Mouse (Mus musculus): ENCODE results near the gene Gm17606.
A peak's percentile ranks its signal among the peaks of the same experiment; 100 is the strongest.
"Not testable (repeated sequence)": the region's sequence is repeated elsewhere in the genome, so short reads cannot be mapped to it uniquely, and the experiment has no call there.

Gm17606 gene

DNA sequence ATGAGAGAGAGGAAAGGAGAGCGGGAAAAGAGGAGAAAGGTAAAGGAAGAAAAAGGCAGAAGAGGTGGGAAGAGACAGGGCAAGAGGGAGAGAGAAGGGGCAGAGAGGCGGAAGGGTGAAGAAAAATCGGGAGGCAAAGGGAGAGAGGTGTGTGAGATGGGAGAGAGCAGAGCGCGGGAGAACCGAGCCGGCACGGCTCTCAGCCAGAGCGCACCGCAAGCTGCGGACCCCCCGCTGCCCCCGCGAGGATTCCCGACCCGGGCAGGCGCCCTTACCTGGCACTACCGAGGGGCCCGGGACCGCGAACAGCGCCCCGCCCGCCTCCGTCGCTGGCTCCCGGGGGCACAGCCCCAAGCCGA is at the start of gene Gm17606:
Gm17606 (plus strand) TSS at position 7 of the 359 bp plus-strand sequence.
- no peak for DNase-seq

DNA sequence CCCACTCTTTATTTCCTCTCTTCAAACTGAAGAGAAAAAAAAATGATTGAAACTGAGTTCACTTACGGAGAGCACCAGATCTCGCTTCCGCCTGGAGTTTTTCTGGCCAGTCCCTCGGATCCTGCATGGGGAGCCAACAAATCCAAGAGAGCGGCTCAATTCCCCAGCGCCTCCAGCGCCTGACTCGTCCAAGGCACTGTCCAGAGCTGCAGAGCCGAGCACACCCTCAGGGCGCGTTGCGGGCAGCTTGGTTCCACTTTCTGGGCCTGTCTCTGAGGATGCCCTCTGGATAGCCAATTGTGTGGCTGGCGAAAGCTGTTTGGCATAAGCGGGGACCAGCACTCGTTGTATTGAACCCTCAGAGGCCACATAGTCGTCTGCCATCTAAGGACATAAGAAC is 49.7 kb upstream of the Gm17606 start:
- no peak for DNase-seq

DNA sequence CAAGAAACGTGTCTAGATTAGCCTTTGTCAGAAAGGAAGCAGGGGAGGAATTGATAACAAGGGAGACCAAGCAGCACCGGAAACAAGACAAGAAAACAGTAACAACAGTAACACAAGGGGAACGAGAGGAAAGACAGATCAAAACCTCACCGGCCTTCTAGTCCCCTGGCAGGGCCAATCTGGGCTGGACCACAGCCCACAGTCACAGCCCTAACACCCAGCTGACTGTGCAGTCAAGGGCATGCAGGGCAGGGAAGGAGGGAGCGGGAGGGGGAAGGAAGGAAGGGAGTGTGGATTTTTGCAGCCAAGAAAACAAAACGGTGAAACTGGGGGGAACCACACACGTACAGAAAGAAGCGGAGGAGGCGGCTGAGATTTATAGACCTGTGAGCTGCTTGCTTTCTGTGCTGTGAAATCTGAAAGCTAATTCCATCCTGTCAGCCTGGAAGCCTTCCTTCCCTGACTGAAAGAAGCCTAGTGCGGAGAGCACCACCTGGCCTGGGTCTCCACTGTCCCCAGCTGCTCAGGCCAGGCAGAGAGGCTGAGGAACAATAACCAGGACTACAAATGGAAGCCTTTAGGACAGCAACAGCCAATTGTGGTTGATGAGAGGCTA is 48.3 kb upstream of the Gm17606 start:
- no peak for DNase-seq

DNA sequence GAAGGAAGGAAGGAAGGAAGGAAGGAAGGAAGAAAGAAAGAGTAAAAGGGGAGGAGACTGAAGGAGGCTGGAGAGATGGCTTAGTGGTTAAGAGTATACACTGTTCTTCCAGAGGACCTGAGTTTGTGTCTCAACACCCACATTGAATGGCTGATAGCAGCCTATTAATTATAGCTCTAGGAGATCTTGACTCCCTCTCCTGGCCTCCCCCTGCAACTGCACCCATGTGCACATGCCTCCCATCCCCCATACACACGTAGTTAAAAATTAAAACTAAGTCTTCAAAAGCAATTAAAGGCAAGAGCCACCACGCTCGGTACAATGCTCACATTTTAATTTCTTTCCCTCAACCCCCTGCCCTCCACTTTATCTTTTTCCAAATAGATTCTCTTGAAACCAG is 46.7 kb upstream of the Gm17606 start:
- no peak for DNase-seq

DNA sequence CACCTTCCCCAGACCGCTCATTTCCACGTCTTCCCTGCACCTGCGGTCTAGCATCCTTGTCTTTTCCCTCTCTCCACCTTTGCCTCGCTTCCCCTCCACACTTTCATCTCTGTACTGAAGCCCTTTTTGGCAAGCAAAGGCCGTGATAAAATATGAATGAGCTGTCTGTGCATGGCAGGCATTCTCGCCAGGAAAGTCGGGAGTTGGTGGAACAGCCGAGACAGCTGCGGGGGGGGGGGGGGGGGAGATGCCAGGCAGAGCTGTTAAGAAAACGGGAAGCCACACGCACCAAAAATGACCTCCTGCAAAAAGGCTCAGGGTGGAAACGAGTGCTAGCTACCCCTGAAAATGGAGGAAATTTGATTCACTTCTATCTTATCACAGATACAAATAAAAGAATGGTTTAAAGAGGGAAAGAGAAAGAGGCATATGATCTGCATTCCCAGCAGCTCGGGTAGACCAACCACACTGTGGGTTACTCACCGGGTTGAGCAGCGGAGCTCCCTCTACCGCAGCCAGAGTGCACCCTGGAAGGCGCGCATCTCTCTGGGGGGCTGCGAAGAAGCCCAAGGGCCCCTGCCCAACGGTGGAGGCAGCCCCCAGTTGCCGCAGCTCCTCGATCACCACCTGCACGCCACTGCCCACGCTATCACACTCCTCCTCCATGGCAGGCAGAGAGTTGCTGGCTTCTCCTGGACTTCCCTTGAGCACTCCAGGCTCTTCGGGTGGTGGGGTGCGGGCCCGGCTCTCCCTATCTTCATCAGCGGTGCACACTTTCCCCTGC is 45.9 kb upstream of the Gm17606 start:
- DNase-seq = no peak

DNA sequence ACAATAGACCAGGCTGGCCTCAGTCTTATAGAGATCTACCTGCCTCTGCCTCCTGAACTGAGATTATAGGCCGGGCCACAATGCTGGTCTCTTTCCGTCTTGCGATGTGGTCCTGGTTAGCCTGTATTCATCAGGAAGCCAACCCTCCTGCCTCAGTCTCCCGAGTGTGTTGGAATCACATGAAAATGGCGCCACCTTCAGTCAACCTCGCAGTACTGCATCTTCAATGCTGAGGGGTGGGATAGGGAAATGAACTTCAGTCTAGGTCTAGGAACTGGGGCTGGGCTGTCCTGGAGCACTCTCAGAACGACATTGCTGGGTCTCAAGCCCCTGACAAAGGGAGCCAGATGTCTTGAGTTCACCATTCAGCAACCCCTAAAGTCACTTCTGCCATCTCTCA is 43.7 kb upstream of the Gm17606 start:
- DNase-seq = no peak

DNA sequence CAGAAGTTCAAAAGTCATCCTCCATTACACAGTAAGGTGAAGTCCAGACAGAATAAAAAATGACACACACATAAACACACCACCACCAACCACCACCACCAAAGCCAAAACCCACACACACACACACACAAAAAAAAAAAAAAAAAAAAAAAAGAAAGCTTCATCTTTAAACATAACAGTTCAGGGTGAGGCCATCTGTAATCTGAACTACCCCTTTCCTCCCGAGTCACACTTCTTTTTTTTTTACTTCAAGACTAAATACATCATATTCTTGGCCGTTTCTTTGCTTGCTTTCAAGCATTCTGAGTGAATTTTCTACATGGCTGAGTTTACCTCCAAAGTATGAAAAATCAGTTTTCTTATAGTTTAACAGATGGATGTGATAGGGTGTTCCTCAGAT is 39.2 kb upstream of the Gm17606 start:
- no peak for DNase-seq

DNA sequence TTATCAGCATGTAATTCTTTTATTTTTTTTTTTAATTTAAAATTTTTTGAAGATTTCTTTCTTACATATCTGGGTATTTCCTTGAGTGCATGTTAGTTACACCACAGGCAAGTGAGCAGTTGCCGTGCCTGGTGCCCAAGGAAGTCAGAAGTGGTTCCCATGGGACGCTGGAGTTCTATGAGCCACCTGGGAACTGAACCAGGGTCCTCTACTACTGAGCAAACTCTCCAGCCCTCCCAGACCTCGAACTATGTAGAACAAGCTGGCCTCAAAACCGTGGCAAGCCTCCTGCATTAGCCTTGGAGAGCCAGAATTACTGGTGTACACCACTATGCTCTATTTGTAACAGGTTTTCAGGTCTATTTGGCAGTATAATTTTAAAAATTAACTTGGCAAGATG is 38.1 kb upstream of the Gm17606 start:
- DNase-seq = no peak

DNA sequence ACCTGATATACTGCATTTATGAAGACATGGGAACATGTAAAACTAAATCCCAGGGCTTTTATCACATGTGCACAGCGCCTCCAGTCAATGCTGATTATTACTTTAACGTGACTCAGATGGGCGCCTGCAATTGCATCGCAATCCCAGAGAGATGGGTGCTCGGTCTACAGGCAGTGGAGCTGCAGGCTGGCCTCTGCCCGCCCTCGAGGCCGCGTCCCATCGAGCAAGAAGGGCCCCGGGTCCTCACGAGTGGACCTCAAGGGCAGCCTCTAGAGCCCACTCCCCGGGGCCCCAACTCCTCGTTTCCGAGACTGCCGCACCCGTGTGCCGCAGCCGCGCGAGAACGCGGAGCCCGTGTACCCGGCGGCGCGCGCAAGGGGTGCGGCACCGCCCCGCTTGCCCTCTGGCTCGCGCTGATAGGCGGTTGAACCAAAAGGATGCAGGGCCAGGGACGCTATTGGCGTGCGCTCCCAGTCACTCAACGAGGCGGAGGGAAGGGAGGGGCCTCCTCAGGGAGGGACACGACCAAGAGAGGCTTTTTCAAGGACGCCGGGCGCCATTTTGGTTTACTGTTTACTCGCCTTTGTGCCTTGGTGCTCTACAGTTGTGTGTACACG is 37.6 kb upstream of the Gm17606 start:
- peak; percentile 93 to 95 for DNase-seq

DNA sequence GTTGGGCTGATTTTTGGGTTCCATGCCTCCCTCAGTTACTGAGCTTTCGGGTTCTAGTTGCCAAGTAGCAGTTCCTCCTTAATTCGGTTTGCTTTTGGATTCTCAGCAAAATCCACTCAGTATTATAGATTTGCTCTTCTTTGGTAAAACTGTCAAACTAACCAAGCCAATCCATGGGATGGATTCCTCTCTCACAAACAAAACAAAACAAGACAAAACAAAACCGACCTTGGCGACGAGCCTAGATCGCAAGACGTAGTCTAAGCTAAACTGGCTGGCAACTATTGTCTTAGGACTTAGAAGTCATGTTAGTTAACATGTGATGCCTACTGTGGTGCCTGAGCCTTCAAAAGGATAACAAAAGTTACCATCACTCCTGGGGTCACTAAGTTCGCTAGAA is 37.1 kb upstream of the Gm17606 start:
- DNase-seq = no peak

DNA sequence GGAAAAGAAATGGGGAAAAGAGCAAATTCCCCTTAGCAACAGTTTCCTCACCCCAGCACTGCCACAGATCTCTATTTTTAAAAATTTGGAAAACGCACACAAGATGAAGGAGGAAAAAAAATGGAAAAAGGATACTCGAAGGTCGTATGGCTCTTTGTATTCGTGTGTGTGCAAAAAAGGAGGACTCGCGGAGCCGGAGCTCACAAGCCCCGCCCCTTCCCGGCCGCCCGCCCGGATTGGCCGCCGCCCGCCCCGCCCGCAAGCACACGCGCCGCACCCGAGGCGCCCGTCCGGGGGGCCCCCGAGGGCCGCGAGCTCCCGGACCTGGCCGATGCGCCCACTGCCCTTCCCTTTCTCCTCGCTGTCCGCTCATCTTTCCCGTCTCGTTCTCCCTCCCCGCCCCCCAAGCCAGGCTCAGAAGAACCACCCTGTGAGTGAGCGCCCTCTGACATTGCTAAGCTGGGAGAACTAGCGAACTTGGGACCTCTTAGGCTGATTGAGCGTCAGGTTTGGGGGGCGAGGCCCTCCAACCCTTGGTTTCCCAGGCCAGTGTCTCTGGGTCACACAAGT is 34.9 kb upstream of the Gm17606 start, which contains the start of gene 4931414P19Rik:
4931414P19Rik (minus strand) TSS at position 242 of the 570 bp plus-strand sequence.
- DNase-seq = peak; percentile 59 to 61

DNA sequence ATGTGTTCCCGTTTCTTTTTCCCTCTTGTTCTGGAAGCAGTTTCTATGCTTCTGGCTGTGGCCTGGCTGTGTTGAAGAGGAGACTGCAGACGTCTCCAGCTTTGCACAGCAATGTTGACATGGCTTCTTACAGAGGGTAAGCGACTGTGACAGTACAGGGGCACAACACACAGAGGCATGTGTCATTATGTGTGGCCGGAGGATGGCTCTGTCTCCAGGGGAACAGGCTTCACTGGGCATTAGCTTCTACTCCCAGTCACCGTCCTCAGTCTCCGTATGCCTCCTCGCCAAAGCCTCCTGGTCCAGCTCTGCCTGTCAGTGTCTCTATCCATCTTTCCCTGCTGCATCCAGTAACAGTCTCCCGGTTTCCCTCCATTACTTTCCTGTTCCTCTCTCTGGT is 33.5 kb upstream of the Gm17606 start:
- no peak for DNase-seq

DNA sequence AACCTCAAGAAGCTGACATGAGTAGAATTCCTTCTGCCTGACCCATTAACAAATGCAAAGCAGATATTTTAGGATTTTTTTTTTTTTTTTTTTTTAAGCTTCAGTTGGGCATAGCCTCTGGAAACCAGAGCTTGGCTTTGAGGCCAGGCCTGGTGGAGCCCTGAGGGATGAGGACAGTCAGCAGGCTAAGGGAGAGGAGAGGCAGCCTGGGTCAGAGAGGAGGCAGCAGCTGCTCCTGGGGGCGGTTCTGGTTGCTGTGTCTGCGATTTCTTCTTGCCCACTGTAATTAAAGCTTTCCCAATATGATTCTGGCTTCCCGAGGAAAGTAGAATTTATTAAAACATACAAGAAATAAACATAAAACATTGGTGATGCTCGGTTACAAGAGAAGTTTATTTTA is 31.5 kb upstream of the Gm17606 start:
- DNase-seq = no peak

DNA sequence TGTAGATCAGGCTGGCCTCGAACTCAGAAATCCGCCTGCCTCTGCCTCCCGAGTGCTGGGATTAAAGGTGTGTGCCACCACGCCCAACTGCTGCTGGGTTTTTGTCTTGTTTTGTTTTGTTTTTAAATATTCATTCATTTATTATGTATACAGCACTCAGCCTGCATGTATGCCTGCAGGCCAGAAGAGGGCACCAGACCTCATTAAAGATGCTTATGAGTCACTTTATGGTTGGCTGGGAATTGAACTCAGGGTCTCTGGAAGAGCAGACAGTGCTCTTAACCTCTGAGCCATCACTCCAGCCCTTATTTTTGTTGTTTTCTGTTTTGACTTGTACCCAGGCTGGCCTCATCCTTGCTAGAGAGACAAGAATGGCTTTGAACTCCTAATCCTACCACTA is 30.8 kb upstream of the Gm17606 start:
- DNase-seq = no peak

DNA sequence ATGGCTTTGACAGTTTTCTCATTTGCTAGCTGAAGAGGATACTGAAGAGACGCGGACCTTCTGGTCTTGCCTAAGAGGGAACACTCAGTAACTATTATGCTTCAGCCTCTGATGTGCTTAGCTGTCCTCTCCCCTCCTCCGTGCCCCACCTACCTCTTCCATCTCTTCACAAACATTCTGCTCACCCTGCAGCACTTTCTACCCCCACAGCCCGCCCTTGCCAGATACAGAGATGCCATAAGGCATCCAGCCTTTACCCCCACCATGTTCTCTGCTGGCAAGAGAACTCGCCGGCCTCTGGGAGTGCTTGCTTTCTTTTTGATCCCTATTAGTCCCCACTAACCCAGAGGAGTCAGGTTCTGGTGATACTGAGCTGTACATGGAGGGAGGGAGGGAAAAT is 30.1 kb upstream of the Gm17606 start:
- no peak for DNase-seq

DNA sequence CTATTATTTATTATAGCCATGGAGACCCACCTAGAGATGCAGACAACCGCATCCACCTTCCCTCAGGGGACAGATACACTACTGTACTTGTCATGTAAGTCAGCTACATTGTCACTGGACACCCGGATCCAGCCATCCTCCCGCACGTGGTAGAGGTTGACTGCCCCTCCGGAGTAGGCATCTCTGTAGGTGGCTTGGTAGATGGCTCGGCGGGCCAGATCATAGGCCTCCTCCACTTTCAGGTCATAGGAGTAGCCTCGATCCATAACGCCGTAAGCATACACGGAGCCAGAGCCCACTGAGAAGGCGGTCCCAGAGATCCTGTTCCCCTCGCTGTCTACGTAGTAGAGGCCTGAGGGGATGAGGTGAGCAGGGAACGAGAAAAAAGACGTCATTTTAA is 26.6 kb upstream of the Gm17606 start:
- DNase-seq = not testable (repeated sequence)

DNA sequence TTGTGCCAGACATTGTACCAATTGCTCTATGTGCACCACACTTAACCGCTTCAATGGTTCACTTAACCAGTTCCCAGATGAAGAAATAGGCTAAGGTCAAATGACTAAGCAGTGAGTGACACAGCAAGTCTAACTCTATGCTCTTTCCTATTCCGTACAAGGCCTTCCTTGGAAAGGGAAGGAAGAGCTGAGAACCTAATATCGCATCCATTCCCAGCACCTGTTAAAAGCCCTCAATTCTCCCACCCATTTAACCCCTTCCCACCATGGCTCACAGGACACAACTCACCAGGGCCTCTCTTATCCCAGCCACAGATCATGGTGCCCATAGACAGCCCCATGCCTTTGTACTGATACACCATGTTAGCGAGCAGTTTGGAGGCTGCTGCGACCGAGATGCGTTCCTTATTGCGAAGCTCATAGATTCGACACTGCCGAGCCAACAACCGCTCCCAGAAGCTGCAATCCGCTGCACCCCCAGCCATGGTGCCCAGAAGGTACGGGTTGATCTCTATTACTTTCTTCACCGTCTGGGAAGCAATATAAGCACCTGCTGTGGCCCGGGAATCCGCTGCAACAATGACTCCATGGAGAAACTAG is 24.4 kb upstream of the Gm17606 start:
- DNase-seq = no peak

DNA sequence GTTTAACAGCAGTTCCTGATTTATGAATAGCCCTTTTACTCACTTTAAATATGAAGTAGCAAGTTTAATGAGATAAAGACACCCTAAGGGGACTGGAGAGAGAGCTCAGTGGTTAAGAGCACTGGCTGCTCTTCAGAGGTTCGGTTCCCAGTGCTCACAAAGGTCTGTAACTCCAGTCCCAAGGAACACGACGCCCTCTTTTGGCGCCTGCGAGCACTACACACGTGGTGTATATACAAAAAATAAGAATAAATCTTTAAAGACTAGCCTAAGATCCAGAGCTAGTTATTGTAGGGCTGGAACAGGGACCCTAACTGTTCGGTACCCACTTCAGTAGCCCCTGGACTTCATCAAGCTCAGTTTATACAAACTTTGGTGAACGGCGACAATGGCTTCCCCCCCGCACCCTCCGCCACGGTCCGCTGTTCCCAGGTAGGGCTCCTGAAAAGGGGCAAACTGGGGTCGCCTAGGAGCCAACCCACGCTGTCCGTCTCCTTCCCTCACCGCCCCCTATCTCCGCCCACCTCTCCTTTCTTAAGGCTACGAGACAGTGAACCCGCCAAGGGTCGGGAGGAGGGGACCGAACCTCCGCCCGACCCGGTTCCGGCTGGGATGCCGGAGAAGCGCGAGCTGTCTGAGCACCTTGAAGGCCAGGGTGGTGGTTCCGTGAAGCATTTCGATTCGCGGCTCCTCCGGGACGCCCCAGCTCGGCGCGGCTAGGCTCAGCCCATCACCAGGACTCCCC is 23.4 kb upstream of the Gm17606 start:
- no peak for DNase-seq

DNA sequence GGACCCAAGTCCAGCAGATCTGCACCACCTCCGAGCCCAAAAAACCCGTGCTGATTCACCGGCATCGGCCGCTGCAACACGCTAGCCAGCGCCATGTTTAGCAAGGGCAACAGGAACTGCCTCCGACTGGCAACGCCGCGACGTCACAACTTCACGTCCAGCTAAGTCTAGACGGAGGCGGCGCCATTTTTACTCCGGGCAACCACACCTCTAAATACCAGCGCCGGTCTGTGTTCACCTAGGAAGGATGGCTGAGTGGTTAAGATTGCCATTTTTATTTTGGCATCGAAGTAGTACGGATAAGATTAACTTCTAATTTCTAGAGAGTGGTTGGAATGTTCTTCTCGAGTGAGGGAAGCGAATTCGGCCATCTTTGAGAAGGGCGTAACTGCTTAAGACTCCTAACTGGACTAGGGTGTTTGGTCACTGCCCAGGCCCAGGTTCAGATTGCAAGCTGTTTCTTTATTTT is 22.8 kb upstream of the Gm17606 start, which contains the start of gene Psmb5:
Psmb5 (minus strand) TSS at position 126 of the 469 bp plus-strand sequence.
- DNase-seq = peak; percentile 72 to 80

DNA sequence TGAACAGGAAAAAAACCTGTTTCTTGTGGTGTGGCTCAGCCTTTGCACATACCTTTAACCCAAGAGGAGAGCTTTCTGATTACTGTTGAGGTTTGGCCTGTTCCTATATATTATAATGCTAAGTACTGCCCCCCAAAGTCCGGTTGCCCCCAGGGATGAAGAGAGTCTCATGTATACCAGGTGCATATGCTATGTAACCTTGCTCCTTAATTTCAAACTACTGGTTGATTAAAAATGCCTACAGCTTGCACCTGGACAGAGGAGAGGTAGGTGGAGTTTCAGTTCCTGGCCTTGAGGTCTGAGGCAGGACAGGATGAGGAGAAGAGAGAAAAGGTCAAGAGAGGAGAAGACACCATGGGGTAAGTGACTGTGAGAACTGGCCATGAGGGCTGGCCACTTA is 19.6 kb upstream of the Gm17606 start, which contains the start of gene Psmb11:
Psmb11 (plus strand) TSS at position 301 of the 400 bp plus-strand sequence.
- no peak for DNase-seq

DNA sequence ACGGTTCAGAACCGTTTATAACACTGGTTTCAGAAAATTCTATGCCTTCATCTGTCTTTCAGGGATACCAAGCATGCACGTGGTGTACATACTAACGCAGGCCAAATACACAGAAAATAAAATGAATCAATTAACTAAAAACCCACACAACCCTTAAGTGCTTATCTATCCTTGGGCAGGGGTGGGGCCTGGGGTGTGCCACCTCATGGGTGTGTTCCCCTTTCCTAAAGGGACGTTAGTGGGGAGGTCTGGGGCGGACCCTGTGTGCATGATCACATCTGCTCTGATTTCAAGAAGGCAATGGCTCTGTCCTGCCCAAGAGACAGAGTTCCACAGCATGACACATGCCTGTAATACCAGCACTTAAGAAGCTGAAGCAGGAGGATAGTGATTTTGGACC is 17.4 kb upstream of the Gm17606 start:
- no peak for DNase-seq

DNA sequence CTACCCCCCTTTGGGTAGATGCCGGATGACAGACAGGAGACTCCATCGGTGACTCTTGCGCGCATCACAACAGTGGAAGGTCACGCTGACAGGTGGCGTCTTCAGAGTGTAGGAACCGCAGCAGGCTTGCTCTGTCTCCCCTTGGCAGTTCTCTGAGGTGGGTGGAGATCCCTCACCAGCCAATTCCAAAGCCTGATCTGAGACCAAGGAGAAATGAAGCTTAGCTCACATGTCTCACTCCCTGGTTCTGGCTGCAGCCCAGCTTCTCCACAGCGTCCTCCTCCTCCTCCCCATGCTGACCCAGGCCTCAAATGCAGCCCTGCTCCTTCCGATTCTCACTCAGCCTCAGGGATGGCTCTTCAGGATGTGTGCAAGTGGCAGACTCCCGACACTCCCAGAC is 15.8 kb upstream of the Gm17606 start:
- DNase-seq = no peak

Data from thymus, adult 18-20 months (tissue).